Mouse (Mus musculus): Measurements from ENCODE around the gene Kcnq5.

GRCm38 (mm10) chr1:21650820-21651219 lies 310.9 kb downstream of the Kcnq5 start:
- TF ChIP-seq CTCF (IDR thresholded peaks at IDR 0.05; ENCODE audit: low read depth) (no peak), EP300 (IDR thresholded peaks at IDR 0.05; ENCODE audit: low read depth) (no peak)
